Mouse (Mus musculus): Measurements from ENCODE around the gene Bax. TPM values are rescaled to one million over a fixed set of nuclear protein-coding genes. Genes with fewer than 3 reads are reported as not detected.

The Bax gene
- polyA plus RNA-seq, 1 experiment from 2014 or later: 192 TPM

DNA sequence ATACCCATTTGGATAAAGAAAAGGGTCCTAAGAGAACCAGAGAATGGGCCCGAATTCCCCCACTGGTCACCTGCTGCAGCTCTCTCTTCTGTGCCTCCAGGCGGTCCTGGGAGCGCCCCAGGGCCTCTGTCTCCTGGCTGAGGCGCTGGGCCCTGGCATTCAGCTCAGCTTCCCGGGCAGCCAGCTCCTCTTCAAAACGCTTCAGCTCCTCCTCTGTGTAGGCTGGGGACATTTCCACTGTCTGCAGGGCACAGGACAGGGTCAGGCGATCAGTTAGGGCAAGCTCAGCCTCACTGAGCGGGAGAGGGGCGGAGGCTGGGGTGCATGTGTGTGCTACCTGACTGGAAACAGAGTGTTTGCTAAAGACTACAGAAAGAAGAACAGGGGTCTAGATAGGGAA, 27.9 kb upstream of the Bax start:
- Histone ChIP-seq H3K27ac (ENCODE audit: low read depth, low read length) (no peak overlapping the region), H3K9me3 (ENCODE audit: control insufficient read depth, low read length) (no peaks in the 10 kb centered on the region), H3K27me3 (ENCODE audit: control insufficient read depth, insufficient read depth, low read length) (no peaks in the 10 kb centered on the region; the same call in 1 of the 2 replicates), H3K4me3 (ENCODE audit: low read depth, low read length) (no peak overlapping the region), H3K9ac (ENCODE audit: low read length) (no peak overlapping the region), H3K4me2 (ENCODE audit: low read depth, low read length, severe bottlenecking) (no peak overlapping the region), H3K36me3 (ENCODE audit: control insufficient read depth, insufficient read depth, low read length) (peaks cover 7% of the 10 kb centered on the region; the same call in 1 of the 2 replicates), H3K4me1 (replicated peaks; ENCODE audit: control insufficient read depth, insufficient read depth, low read length) (peaks cover 5% of the 10 kb centered on the region; the same call in 1 of the 2 replicates)
- WGBS: 88% methylated on average over 9 of the region's 9 CpGs
- DNase-seq (ENCODE audit: low spot score) (no peak), ATAC-seq (replicated peaks; ENCODE audit: low FRiP score) (no peak)

DNA sequence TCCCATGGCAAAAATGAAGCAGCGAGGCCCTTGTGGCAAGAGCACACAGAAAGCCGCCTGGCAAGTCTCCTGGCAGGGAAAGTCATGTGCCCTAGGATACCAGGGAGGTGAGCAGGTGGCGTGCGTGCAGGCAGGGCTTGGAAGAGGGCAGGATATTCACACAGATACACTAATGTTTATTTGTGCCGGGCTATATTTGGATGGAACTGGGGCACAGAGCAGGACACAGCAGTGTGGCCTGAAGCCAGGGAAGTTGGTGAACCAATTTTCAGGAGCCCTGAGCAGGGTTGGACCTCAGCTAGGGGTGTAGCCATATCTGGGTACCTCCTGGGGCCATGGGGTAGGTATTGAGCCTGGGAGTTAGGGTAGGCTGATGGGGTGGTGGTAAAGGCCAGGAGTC, 26.3 kb upstream of the Bax start:
- Histone ChIP-seq H3K36me3 (ENCODE audit: control insufficient read depth, insufficient read depth, low read length) (peaks cover 3% of the 10 kb centered on the region; the same call in 1 of the 2 replicates), H3K27me3 (ENCODE audit: control insufficient read depth, insufficient read depth, low read length) (no peaks in the 10 kb centered on the region; the same call in 1 of the 2 replicates)
- WGBS: 94% methylated on average over 5 of the region's 5 CpGs

DNA sequence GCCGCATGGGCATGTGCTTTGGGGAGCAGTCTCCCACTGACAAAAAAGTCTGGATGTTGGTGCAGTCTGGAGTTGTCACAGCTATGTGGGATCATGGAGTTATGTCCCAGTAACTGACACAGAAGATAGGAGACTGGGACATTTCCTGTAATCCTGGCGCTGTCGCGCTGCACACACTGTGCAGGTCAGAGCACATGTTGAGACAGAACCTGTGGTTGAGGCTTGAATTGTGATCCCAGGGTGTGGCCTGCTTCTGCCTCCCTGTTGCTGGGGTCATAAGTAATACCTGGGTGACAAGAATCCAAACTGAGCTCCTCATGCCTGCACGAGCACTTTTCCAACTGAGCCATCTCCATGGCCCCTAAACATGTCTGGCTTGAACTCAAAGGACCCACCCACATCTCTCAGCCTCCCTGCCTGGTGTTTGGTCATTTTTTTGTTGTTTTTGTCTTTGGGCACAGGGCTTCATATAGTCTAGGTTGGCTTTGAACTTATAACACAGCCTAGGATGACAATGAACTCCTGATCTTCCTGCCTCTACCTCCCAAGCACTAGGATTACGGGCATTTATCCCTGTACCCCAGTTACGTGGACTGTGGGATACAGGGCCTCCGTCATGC, 25.6 kb upstream of the Bax start:
- Histone ChIP-seq H3K4me1 (replicated peaks; ENCODE audit: control insufficient read depth, insufficient read depth, low read length) (peaks cover 11% of the 10 kb centered on the region), H3K27me3 (ENCODE audit: control insufficient read depth, insufficient read depth, low read length) (no peaks in the 10 kb centered on the region; the same call in 1 of the 2 replicates), H3K4me2 (ENCODE audit: low read depth, low read length, severe bottlenecking) (no peak overlapping the region), H3K9ac (ENCODE audit: low read length) (no peak overlapping the region), H3K9me3 (ENCODE audit: control insufficient read depth, low read length) (no peaks in the 10 kb centered on the region), H3K27ac (ENCODE audit: low read depth, low read length) (no peak overlapping the region), H3K4me3 (ENCODE audit: low read depth, low read length) (no peak overlapping the region), H3K36me3 (ENCODE audit: control insufficient read depth, insufficient read depth, low read length) (peaks cover 3% of the 10 kb centered on the region; the same call in 1 of the 2 replicates)
- no peak for ATAC-seq (replicated peaks; ENCODE audit: low FRiP score)
- DNase-seq (ENCODE audit: low spot score): no peak
- 94% methylated on average over 8 of the region's 8 CpGs for WGBS

More for the DNA sequence above, 26.3 kb upstream of the Bax start:
- Histone ChIP-seq H3K4me2 (ENCODE audit: low read depth, low read length, severe bottlenecking) (no peak overlapping the region), H3K4me1 (replicated peaks; ENCODE audit: control insufficient read depth, insufficient read depth, low read length) (peaks cover 8% of the 10 kb centered on the region), H3K27ac (ENCODE audit: low read depth, low read length) (no peak overlapping the region), H3K9ac (ENCODE audit: low read length) (no peak overlapping the region), H3K9me3 (ENCODE audit: control insufficient read depth, low read length) (no peaks in the 10 kb centered on the region), H3K4me3 (ENCODE audit: low read depth, low read length) (no peak overlapping the region)
- DNase-seq (ENCODE audit: low spot score) (no peak), ATAC-seq (replicated peaks; ENCODE audit: low FRiP score) (no peak)

DNA sequence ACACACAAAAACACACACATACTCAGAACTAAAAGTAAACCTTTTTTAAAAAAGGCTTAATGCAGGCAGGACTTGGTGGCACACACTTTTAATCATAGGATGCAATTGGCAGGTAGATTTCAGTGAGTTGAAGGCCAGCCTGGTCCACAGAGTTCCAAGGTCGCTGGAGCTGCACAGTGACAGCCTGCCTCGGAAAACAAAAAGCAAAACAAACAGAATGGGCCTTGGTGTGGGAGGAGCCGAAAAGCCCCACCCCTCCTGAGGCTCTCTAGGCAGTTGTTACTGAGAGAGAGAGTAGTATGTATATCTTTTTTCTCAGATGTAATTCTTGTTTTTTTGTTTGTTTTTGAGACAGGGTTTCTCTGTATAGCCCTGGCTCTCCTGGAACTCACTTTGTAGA, 24.6 kb upstream of the Bax start:
- WGBS: 33% methylated on average over 3 of the region's 3 CpGs

DNA sequence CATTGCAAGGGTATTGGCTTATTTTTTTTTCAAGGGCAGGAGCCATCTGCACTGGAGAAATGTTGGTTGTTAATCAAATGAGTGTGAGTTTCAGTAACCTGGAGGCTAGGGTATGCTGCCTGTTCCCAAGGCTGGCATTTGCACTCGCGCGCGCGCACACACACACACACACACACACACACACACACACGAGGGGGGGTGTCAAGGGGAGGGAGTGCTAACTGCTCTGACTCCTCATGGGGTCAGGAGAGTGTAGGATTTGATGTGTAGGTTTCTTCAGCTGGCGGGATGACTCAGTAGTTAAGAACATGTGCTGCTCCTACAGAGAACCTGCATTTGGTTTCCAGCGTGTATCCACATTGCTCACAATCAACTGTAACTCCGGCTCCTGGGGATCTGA, 24.1 kb upstream of the Bax start:
- H3K9me3 ChIP-seq (ENCODE audit: control insufficient read depth, low read length): no peaks in the 10 kb centered on the region

More for the DNA sequence above, 24.6 kb upstream of the Bax start:
- DNase-seq (ENCODE audit: low spot score): no peak
- Histone ChIP-seq H3K4me3 (ENCODE audit: low read depth, low read length) (no peak overlapping the region), H3K4me1 (replicated peaks; ENCODE audit: control insufficient read depth, insufficient read depth, low read length) (peaks cover 11% of the 10 kb centered on the region), H3K4me2 (ENCODE audit: low read depth, low read length, severe bottlenecking) (no peak overlapping the region), H3K9me3 (ENCODE audit: control insufficient read depth, low read length) (no peaks in the 10 kb centered on the region), H3K9ac (ENCODE audit: low read length) (no peak overlapping the region), H3K36me3 (ENCODE audit: control insufficient read depth, insufficient read depth, low read length) (peaks cover 3% of the 10 kb centered on the region; the same call in 1 of the 2 replicates), H3K27ac (ENCODE audit: low read depth, low read length) (no peak overlapping the region), H3K27me3 (ENCODE audit: control insufficient read depth, insufficient read depth, low read length) (no peaks in the 10 kb centered on the region; the same call in 1 of the 2 replicates)
- no peak for ATAC-seq (replicated peaks; ENCODE audit: low FRiP score)

DNA sequence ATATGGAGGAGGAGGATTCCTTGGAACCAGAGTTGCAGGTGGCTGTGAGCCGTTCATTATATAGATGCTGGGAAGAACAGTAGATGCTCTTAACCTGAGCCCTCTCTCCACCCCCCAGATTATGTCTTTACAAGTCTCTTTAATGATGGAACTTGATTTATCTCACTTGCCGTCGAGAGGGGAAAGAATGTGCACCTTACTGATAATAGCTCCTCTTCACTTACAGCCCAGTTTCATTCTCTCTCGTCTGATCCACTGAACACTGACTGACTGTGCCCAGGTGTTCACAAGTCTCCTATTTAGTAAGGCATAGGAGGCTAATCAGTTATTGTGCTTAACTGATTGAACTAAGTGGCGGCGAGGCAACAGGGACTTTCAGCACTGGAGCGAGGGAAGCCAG, 22.9 kb upstream of the Bax start:
- 90% methylated on average over 7 of the region's 7 CpGs for WGBS
- no peak overlapping the region for H3K4me3 ChIP-seq (ENCODE audit: low read depth, low read length)
- H3K4me2 ChIP-seq (ENCODE audit: low read depth, low read length, severe bottlenecking): no peak overlapping the region
- no peaks in the 10 kb centered on the region; the same call in 1 of the 2 replicates for H3K27me3 ChIP-seq (ENCODE audit: control insufficient read depth, insufficient read depth, low read length)
- ATAC-seq (replicated peaks; ENCODE audit: low FRiP score) (no peak), DNase-seq (ENCODE audit: low spot score) (no peak)
- H3K9me3 ChIP-seq (ENCODE audit: control insufficient read depth, low read length): no peaks in the 10 kb centered on the region
- H3K36me3 ChIP-seq (ENCODE audit: control insufficient read depth, insufficient read depth, low read length): peaks cover 3% of the 10 kb centered on the region; the same call in 1 of the 2 replicates
- no peak overlapping the region for H3K27ac ChIP-seq (ENCODE audit: low read depth, low read length)
- peaks cover 11% of the 10 kb centered on the region for H3K4me1 ChIP-seq (replicated peaks; ENCODE audit: control insufficient read depth, insufficient read depth, low read length)
- no peak overlapping the region for H3K9ac ChIP-seq (ENCODE audit: low read length)

More for the DNA sequence above, 24.1 kb upstream of the Bax start:
- Histone ChIP-seq H3K9ac (ENCODE audit: low read length) (no peak overlapping the region), H3K27me3 (ENCODE audit: control insufficient read depth, insufficient read depth, low read length) (no peaks in the 10 kb centered on the region; the same call in 1 of the 2 replicates), H3K36me3 (ENCODE audit: control insufficient read depth, insufficient read depth, low read length) (peaks cover 3% of the 10 kb centered on the region; the same call in 1 of the 2 replicates), H3K27ac (ENCODE audit: low read depth, low read length) (no peak overlapping the region), H3K4me1 (replicated peaks; ENCODE audit: control insufficient read depth, insufficient read depth, low read length) (peaks cover 11% of the 10 kb centered on the region), H3K4me2 (ENCODE audit: low read depth, low read length, severe bottlenecking) (no peak overlapping the region), H3K4me3 (ENCODE audit: low read depth, low read length) (no peak overlapping the region)
- ATAC-seq (replicated peaks; ENCODE audit: low FRiP score) (no peak), DNase-seq (ENCODE audit: low spot score) (peak; percentile 63)
- WGBS: 49% methylated on average over 9 of the region's 9 CpGs

DNA sequence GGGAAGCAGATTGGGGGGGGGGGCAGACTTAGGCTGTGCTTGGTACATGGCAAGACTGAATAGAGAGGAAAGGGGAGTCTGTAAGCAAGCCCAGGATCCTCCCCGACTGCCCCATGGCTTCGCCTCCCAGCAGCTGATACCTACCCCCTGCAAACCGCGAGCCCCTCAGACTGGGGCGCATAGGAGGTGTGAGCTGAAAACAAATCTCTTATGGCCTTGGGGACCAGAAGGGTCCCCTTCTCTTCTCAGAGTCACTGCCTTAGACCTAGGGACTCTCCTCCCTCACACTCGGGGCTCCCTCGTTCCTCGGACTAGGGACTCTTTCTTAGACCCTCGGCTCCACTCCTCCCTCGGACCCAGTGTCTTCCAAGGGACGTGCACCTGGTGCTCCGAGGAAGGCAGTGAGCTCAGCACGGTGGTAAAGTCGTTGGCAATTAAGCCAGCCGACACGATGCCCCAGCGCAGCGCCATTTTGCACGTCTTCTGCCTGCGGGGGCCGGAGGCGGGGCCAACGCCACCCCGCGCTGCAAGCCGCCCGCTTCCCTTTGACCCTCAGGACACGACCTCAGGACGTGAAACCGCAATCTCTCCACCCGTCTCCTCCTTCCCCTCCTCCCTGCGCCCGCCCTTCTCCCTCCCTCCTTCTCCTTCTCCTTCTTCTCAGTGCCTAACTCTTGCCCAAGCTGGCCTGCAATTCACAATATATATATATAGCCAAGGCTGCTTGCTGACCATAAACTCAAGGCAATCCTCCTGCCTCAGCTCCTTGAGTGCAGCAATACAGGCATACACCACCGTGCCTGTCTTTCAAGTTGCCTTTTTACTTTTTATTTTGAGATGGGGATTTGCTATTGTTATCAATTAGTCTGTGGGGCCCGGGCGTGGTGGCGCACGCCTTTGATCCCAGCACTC, 21.9 kb upstream of the Bax start, which contains the start of gene Dhdh:
Dhdh (minus strand) TSS at position 513 of the 912 bp plus-strand sequence.
- Histone ChIP-seq H3K27ac (ENCODE audit: low read depth, low read length) (peak within 1 kb of the TSS; percentile 41; the same call in 1 of the 2 replicates), H3K36me3 (ENCODE audit: control insufficient read depth, insufficient read depth, low read length) (peaks cover 1% of the 10 kb centered on the region; the same call in 1 of the 2 replicates), H3K9ac (ENCODE audit: low read length) (peak within 1 kb of the TSS; percentile 72), H3K9me3 (ENCODE audit: control insufficient read depth, low read length) (no peaks in the 10 kb centered on the region), H3K27me3 (ENCODE audit: control insufficient read depth, insufficient read depth, low read length) (no peaks in the 10 kb centered on the region; the same call in 1 of the 2 replicates), H3K4me1 (replicated peaks; ENCODE audit: control insufficient read depth, insufficient read depth, low read length) (peaks cover 11% of the 10 kb centered on the region), H3K4me2 (ENCODE audit: low read depth, low read length, severe bottlenecking) (peak within 1 kb of the TSS; percentile 71), H3K4me3 (ENCODE audit: low read depth, low read length) (peak within 1 kb of the TSS; percentile 42)
- ATAC-seq (replicated peaks; ENCODE audit: low FRiP score): peak; percentile 60
- DNase-seq (ENCODE audit: low spot score): peak; percentile 83
- WGBS: 8% methylated on average over 38 of the region's 38 CpGs

DNA sequence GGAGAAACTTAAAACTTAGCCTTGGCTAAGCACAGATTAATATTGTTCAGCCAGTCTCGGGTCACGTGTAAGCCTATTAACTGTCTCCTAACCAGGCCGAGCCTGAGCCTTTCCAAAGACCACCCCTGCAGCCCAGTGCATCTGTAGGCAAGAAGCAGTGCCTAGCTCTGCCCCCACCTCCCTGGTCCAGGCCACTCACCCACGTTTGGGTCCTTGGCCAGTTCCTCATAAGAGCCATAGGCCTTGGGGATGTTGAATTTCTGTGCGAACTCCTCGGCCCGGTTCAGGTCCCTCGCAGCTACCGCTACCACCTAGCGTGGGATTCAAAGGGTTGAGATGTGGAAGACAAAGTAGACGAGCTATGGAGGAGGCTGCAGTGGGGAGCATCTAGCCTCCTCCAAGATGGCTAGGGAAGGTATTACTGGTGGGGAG, 21.2 kb upstream of the Bax start:
- peak overlapping the region; percentile 72 for H3K9ac ChIP-seq (ENCODE audit: low read length)
- peak overlapping the region; percentile 71 for H3K4me2 ChIP-seq (ENCODE audit: low read depth, low read length, severe bottlenecking)
- DNase-seq (ENCODE audit: low spot score) (no peak), ATAC-seq (replicated peaks; ENCODE audit: low FRiP score) (peak; percentile 40)
- no peaks in the 10 kb centered on the region; the same call in 1 of the 2 replicates for H3K27me3 ChIP-seq (ENCODE audit: control insufficient read depth, insufficient read depth, low read length)
- H3K4me3 ChIP-seq (ENCODE audit: low read depth, low read length): peak overlapping the region; percentile 42
- peaks cover 11% of the 10 kb centered on the region for H3K4me1 ChIP-seq (replicated peaks; ENCODE audit: control insufficient read depth, insufficient read depth, low read length)
- 0 out of 2 replicates have a peak overlapping the region, but pooled peaks have one; percentile 6 for H3K27ac ChIP-seq (ENCODE audit: low read depth, low read length)
- H3K36me3 ChIP-seq (ENCODE audit: control insufficient read depth, insufficient read depth, low read length): no peaks in the 10 kb centered on the region
- 19% methylated on average over 11 of the region's 11 CpGs for WGBS
- no peaks in the 10 kb centered on the region for H3K9me3 ChIP-seq (ENCODE audit: control insufficient read depth, low read length)

Data from forebrain, embryonic 11.5 days (tissue).